In the genomic region with DNA sequence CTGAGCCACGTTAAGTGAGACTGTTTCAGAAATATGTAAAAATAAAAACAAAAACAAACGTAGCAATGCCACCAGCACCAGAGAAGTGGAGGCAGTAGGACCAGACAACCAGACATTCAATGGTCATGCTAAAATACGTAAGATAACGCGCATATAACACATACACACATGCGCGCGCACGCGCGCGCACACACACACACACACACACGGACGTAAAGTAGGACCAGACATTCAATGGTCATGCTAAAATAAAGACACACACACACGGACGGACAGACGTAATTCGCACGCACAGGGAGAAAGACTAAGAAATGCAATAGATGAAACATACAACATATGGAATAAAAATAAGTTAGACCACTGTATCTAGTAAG, we compare ENCODE assay signal across 9 mouse cellular contexts. TPM values are rescaled to one million over a fixed set of nuclear protein-coding genes. Genes with fewer than 3 reads are reported as not detected.
DNase-seq lines count a peak whose midpoint lies in the region; ATAC-seq and TF ChIP-seq lines count a peak whose summit lies in the region.
"Had no signal": no experiment of that assay in that cellular context is flagged by ENCODE, and none has a peak within 500 bp of the region (broad histone marks: within the 10 kb centered on the region; RNA-seq: fewer than 3 reads in every experiment).

No protein-coding gene starts in this region.

- ATAC-seq in forebrain, embryonic 11.5 days (replicated peaks; ENCODE audit: low FRiP score) = 0 out of 2 replicates have a peak, but pooled peaks have one; percentile 13
- peak; percentile 12 for ATAC-seq in hindbrain, embryonic 13.5 days (ENCODE audit: low FRiP score)
- ATAC-seq in limb, embryonic 12.5 days (ENCODE audit: insufficient number of reproducible peaks, insufficient read depth, low FRiP score, low TSS enrichment, low read depth) = 0 out of 2 replicates have a peak, but pooled peaks have one; percentile 13

- no peak for TF ChIP-seq CTCF in brain, embryonic 14.5 days (IDR thresholded peaks at IDR 0.05; ENCODE audit: borderline replicate concordance, extremely low read depth, insufficient read depth, insufficient read length)

- H3K36me3 ChIP-seq in forebrain, embryonic 11.5 days (ENCODE audit: control insufficient read depth, insufficient read depth, low read length) = no peaks in the 10 kb centered on the region; the same call in 1 of the 2 replicates
- peaks cover 7% of the 10 kb centered on the region; the same call in 1 of the 2 replicates for H3K36me3 ChIP-seq in hindbrain, embryonic 13.5 days
- H3K36me3 ChIP-seq in limb, embryonic 12.5 days = peaks cover 17% of the 10 kb centered on the region
- peaks cover 30% of the 10 kb centered on the region for H3K36me3 ChIP-seq in midbrain, embryonic 10.5 days

- intact Hi-C loops in gastrocnemius, postnatal 14 days (cut with DNase I; ENCODE audit: low total_unique reads) = no loop called here

- H3K9me3 ChIP-seq in forebrain, embryonic 11.5 days (ENCODE audit: control insufficient read depth, low read length) = no peaks in the 10 kb centered on the region
- no peaks in the 10 kb centered on the region for H3K9me3 ChIP-seq in hindbrain, embryonic 13.5 days
- H3K9me3 ChIP-seq in limb, embryonic 12.5 days = no peaks in the 10 kb centered on the region
- H3K9me3 ChIP-seq in midbrain, embryonic 10.5 days (replicated peaks) = no peaks in the 10 kb centered on the region

- WGBS in forebrain, embryonic 11.5 days = 53% methylated on average over 19 of the region's 19 CpGs
- WGBS in hindbrain, embryonic 13.5 days = 40% methylated on average over 19 of the region's 19 CpGs
- WGBS in limb, embryonic 12.5 days = 47% methylated on average over 19 of the region's 19 CpGs
- 63% methylated on average over 19 of the region's 19 CpGs for WGBS in midbrain, embryonic 10.5 days

- DNase-seq in gastrocnemius, postnatal 14 days = peak; percentile 36
- DNase-seq in gastrocnemius, postnatal 25 days = no peak
- peak; percentile 57 for DNase-seq in brain, embryonic 14.5 days (ENCODE audit: low read depth)
- DNase-seq in forebrain, embryonic 11.5 days (ENCODE audit: low spot score) = no peak
- no peak for DNase-seq in midbrain, embryonic 10.5 days (ENCODE audit: low spot score)
- peak; percentile 16 to 37 for DNase-seq in spleen, adult 18-20 months

- H3K4me1 ChIP-seq in forebrain, embryonic 11.5 days (replicated peaks; ENCODE audit: control insufficient read depth, insufficient read depth, low read length) = peaks cover 2% of the 10 kb centered on the region; the same call in 1 of the 2 replicates
- peaks cover 10% of the 10 kb centered on the region for H3K4me1 ChIP-seq in hindbrain, embryonic 13.5 days (replicated peaks)
- H3K4me1 ChIP-seq in limb, embryonic 12.5 days (replicated peaks) = no peaks in the 10 kb centered on the region
- peaks cover 19% of the 10 kb centered on the region for H3K4me1 ChIP-seq in midbrain, embryonic 10.5 days

- peak overlapping the region; percentile 57 for H3K9ac ChIP-seq in forebrain, embryonic 11.5 days (ENCODE audit: low read length)
- H3K9ac ChIP-seq in hindbrain, embryonic 13.5 days = peak overlapping the region; percentile 58
- H3K9ac ChIP-seq in limb, embryonic 12.5 days (replicated peaks) = peak overlapping the region; percentile 52

- peak overlapping the region; percentile 56 for H3K4me2 ChIP-seq in forebrain, embryonic 11.5 days (ENCODE audit: low read depth, low read length, severe bottlenecking)
- peak overlapping the region; percentile 56 for H3K4me2 ChIP-seq in hindbrain, embryonic 13.5 days
- peak overlapping the region; percentile 61 for H3K4me2 ChIP-seq in limb, embryonic 12.5 days

- H3K27ac ChIP-seq in forebrain, embryonic 11.5 days (ENCODE audit: low read depth, low read length) = peak overlapping the region; percentile 31; the same call in 1 of the 2 replicates
- H3K27ac ChIP-seq in hindbrain, embryonic 13.5 days = peak overlapping the region; percentile 90
- peak overlapping the region; percentile 91 for H3K27ac ChIP-seq in limb, embryonic 12.5 days
- H3K27ac ChIP-seq in midbrain, embryonic 10.5 days (replicated peaks) = peak overlapping the region; percentile 91

- no peak for TF ChIP-seq POLR2A in brain, embryonic 14.5 days (IDR thresholded peaks at IDR 0.05; ENCODE audit: borderline replicate concordance, extremely low read depth, insufficient read depth, insufficient read length, poor library complexity, severe bottlenecking)

- no peaks in the 10 kb centered on the region for H3K27me3 ChIP-seq in forebrain, embryonic 11.5 days (ENCODE audit: control insufficient read depth, insufficient read depth, low read length)
- H3K27me3 ChIP-seq in hindbrain, embryonic 13.5 days = no peaks in the 10 kb centered on the region
- no peaks in the 10 kb centered on the region for H3K27me3 ChIP-seq in limb, embryonic 12.5 days
- no peaks in the 10 kb centered on the region for H3K27me3 ChIP-seq in midbrain, embryonic 10.5 days (ENCODE audit: low read depth, poor library complexity, severe bottlenecking)

- peak overlapping the region; percentile 42 for H3K4me3 ChIP-seq in forebrain, embryonic 11.5 days (ENCODE audit: low read depth, low read length)
- H3K4me3 ChIP-seq in hindbrain, embryonic 13.5 days = peak overlapping the region; percentile 42
- peak overlapping the region; percentile 41 for H3K4me3 ChIP-seq in limb, embryonic 12.5 days (replicated peaks)
- peak overlapping the region; percentile 57 for H3K4me3 ChIP-seq in midbrain, embryonic 10.5 days

RNA-seq across cellular contexts. Expression of a gene that starts 14.2 kb away (rescaled TPM):
- total RNA-seq in gastrocnemius, postnatal 14 days (2021) = not detected
- not detected for total RNA-seq in gastrocnemius, postnatal 25 days (2021)
- not detected in 2 replicates for polyA plus RNA-seq in brain, embryonic 14.5 days (2012; rRNA removed)
- not detected in 2 replicates for polyA plus RNA-seq in forebrain, embryonic 11.5 days (2014; fragmentation: Nextera tagmentation; extraction: Ambion mirVana)
- polyA plus RNA-seq in hindbrain, embryonic 13.5 days (2015; fragmentation: Nextera tagmentation; extraction: Ambion mirVana) = not detected in 2 replicates
- not detected in 2 replicates for polyA plus RNA-seq in limb, embryonic 12.5 days (2016; fragmentation: Nextera tagmentation; extraction: Ambion mirVana)
- not detected in 2 replicates for polyA plus RNA-seq in midbrain, embryonic 10.5 days (2016; fragmentation: Nextera tagmentation; extraction: Ambion mirVana)
- total RNA-seq: left cerebral cortex, adult 18-20 months had no signal

Comparison
In these comparisons a context has a peak if more than half of its experiments do, and no peak if none do; other contexts are left out.
1. DNase-seq: peak in gastrocnemius, postnatal 14 days (single experiment), brain, embryonic 14.5 days (single experiment) and spleen, adult 18-20 months (2 of 2); none in gastrocnemius, postnatal 25 days (single experiment), forebrain, embryonic 11.5 days (single experiment) and midbrain, embryonic 10.5 days (single experiment).
2. H3K27ac ChIP-seq: peak in every context shown above with its lines; median percentile 91 in limb, embryonic 12.5 days; 91 in midbrain, embryonic 10.5 days; 90 in hindbrain, embryonic 13.5 days; 31 in forebrain, embryonic 11.5 days.
3. Peak in every context shown above with its lines, with median percentiles within 50 percentile points of each other: ATAC-seq, H3K4me2 ChIP-seq, H3K4me3 ChIP-seq and H3K9ac ChIP-seq.